Mouse (Mus musculus): ENCODE measurements around the gene Alpl. TPM values are rescaled to one million over a fixed set of nuclear protein-coding genes. Genes with fewer than 3 reads are reported as not detected.
A peak's percentile ranks its signal among the peaks of the same experiment; 100 is the strongest.

Alpl gene
- polyA plus RNA-seq, 2 experiments, result 5.1 TPM

DNA sequence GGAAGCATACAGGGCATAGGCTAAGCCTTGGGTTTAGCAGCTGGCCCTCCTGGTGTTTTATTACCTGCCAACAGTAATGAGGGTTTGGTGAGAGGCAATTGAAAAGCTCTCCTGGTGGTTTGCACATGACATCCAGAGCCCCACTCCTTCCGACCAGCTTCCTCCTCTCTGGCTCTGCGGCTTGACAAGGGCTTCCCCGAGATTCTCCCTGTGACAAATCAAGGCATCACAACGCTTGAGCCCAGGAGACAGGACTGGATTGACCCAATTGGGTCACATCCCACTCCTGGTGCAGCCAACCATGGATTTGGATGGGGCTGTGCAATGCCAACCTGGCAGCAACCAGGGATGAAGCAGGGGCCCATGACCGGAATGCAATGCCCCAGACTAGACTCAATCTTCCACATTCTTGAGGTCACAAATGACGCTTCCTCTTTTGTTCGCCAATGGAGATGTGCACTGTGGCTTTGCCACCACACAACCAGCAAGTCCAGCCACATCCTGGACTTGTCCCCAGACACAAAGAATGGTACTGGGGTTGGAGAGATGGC lies 11.2 kb upstream of the Alpl start:
- ATAC-seq (ENCODE audit: insufficient read depth), result no peak
- Histone ChIP-seq H3K4me3 (ENCODE audit: insufficient read depth in 1 of 2, low read depth in 2 of 2, low read length in 2 of 2) (no peak overlapping the region), H3K9me3 (ENCODE audit: control insufficient read depth, low read length) (no peaks in the 10 kb centered on the region), H3K36me3 (replicated peaks; ENCODE audit: control insufficient read depth, insufficient read depth, low read depth) (no peaks in the 10 kb centered on the region), H3K4me2 (ENCODE audit: low read depth) (no peak overlapping the region), H3K27me3 (ENCODE audit: control insufficient read depth, insufficient read depth, low read length) (no peaks in the 10 kb centered on the region; the same call in 1 of the 2 replicates), H3K27ac (no peak overlapping the region), H3K9ac (replicated peaks) (no peak overlapping the region), H3K4me1 (replicated peaks; ENCODE audit: control insufficient read depth in 2 of 2, insufficient read depth in 2 of 2, low read length in 1 of 2) (no peaks in the 10 kb centered on the region)
- no peak for DNase-seq (ENCODE audit: low read depth in 3 of 3, low spot score in 3 of 3)
- TF ChIP-seq CTCF (IDR thresholded peaks at IDR 0.05; ENCODE audit: low read depth) (no peak), EP300 (IDR thresholded peaks at IDR 0.05; ENCODE audit: low read depth) (no peak)
- WGBS (ENCODE audit: insufficient replicate concordance), result 15% methylated on average over 7 of the region's 7 CpGs

GRCm38 (mm10) chr4:137801196-137801595 lies 5.0 kb upstream of the Alpl start:
- Histone ChIP-seq H3K9me3 (ENCODE audit: control insufficient read depth, low read length) (no peaks in the 10 kb centered on the region), H3K27ac (no peak overlapping the region), H3K4me2 (ENCODE audit: low read depth) (no peak overlapping the region), H3K27me3 (ENCODE audit: control insufficient read depth, insufficient read depth, low read length) (peaks cover 11% of the 10 kb centered on the region), H3K36me3 (replicated peaks; ENCODE audit: control insufficient read depth, insufficient read depth, low read depth) (no peaks in the 10 kb centered on the region), H3K4me3 (ENCODE audit: insufficient read depth in 1 of 2, low read depth in 2 of 2, low read length in 2 of 2) (no peak overlapping the region), H3K9ac (replicated peaks) (no peak overlapping the region), H3K4me1 (replicated peaks; ENCODE audit: control insufficient read depth in 2 of 2, insufficient read depth in 2 of 2, low read length in 1 of 2) (no peaks in the 10 kb centered on the region)
- no peak for DNase-seq (ENCODE audit: low read depth in 3 of 3, low spot score in 3 of 3)
- WGBS (ENCODE audit: insufficient replicate concordance), result 46% methylated on average over 12 of the region's 12 CpGs
- no peak for ATAC-seq (ENCODE audit: insufficient read depth)
- TF ChIP-seq CTCF (IDR thresholded peaks at IDR 0.05; ENCODE audit: low read depth), result no peak
- no peak for TF ChIP-seq EP300 (IDR thresholded peaks at IDR 0.05; ENCODE audit: low read depth)

- Histone ChIP-seq H3K4me2 (ENCODE audit: low read depth) (no peak overlapping the region), H3K4me1 (replicated peaks; ENCODE audit: control insufficient read depth in 2 of 2, insufficient read depth in 2 of 2, low read length in 1 of 2) (no peaks in the 10 kb centered on the region), H3K27me3 (ENCODE audit: control insufficient read depth, insufficient read depth, low read length) (peaks cover 20% of the 10 kb centered on the region), H3K9me3 (ENCODE audit: control insufficient read depth, low read length) (no peaks in the 10 kb centered on the region), H3K9ac (replicated peaks) (no peak overlapping the region), H3K4me3 (ENCODE audit: insufficient read depth in 1 of 2, low read depth in 2 of 2, low read length in 2 of 2) (no peak overlapping the region), H3K36me3 (replicated peaks; ENCODE audit: control insufficient read depth, insufficient read depth, low read depth) (no peaks in the 10 kb centered on the region), H3K27ac (no peak overlapping the region)
- DNase-seq (ENCODE audit: low read depth in 3 of 3, low spot score in 3 of 3) (no peak), ATAC-seq (ENCODE audit: insufficient read depth) (no peak)
- WGBS (ENCODE audit: insufficient replicate concordance), result 29% methylated on average over 11 of the region's 11 CpGs
- TF ChIP-seq CTCF (IDR thresholded peaks at IDR 0.05; ENCODE audit: low read depth) (no peak), EP300 (IDR thresholded peaks at IDR 0.05; ENCODE audit: low read depth) (no peak)
Measured at GRCm38 (mm10) chr4:137800324-137800723, 4.1 kb upstream of the Alpl start.

- 27% methylated on average over 4 of the region's 4 CpGs for WGBS (ENCODE audit: insufficient replicate concordance)
- Histone ChIP-seq H3K9ac (replicated peaks) (no peak overlapping the region), H3K9me3 (ENCODE audit: control insufficient read depth, low read length) (no peaks in the 10 kb centered on the region), H3K27ac (no peak overlapping the region), H3K27me3 (ENCODE audit: control insufficient read depth, insufficient read depth, low read length) (peaks cover 33% of the 10 kb centered on the region), H3K36me3 (replicated peaks; ENCODE audit: control insufficient read depth, insufficient read depth, low read depth) (no peaks in the 10 kb centered on the region), H3K4me2 (ENCODE audit: low read depth) (no peak overlapping the region), H3K4me1 (replicated peaks; ENCODE audit: control insufficient read depth in 2 of 2, insufficient read depth in 2 of 2, low read length in 1 of 2) (no peaks in the 10 kb centered on the region), H3K4me3 (ENCODE audit: insufficient read depth in 1 of 2, low read depth in 2 of 2, low read length in 2 of 2) (no peak overlapping the region)
- no peak for TF ChIP-seq CTCF (IDR thresholded peaks at IDR 0.05; ENCODE audit: low read depth)
- no peak for TF ChIP-seq EP300 (IDR thresholded peaks at IDR 0.05; ENCODE audit: low read depth)
- DNase-seq (ENCODE audit: low read depth in 3 of 3, low spot score in 3 of 3) (no peak), ATAC-seq (ENCODE audit: insufficient read depth) (no peak)
Measured at GRCm38 (mm10) chr4:137797038-137797437, 854 bp upstream of the Alpl start.

DNA sequence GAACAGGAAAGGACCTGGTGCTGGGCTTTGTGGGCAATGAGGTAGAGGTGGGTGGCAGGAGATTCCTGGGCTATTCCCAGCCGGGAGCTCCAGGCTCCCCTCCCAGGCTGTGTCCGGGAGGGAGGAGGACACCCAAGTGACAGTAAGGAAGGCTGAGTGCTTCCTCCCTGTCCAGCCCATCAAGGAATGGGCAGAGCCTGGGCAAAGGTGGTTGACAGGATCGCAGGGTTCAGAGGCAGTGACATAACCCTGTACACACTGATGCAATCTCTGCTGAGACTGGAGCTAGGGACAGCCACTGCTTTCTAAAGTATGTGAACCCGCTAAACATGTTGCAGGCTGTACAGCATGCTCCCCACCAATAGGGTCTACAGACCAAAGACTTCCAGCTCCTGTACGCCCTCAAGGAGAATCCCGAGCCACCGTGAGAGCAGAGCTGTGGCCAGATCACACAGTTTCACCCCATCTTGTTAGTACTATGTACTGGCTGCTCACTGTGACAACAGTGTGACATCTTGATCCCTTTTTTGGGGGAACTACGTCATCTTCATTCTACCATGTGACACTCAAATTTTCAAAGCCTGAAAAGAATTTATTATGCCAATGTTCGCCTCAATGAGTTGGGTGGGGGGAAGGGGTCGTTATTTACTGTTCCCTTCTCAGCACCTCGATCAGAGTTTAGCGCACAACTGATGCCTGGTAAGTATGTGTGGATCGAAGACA lies 1.8 kb downstream of the Alpl start:
- Histone ChIP-seq H3K27ac (no peak overlapping the region), H3K27me3 (ENCODE audit: control insufficient read depth, insufficient read depth, low read length) (peaks cover 33% of the 10 kb centered on the region), H3K9me3 (ENCODE audit: control insufficient read depth, low read length) (no peaks in the 10 kb centered on the region), H3K4me1 (replicated peaks; ENCODE audit: control insufficient read depth in 2 of 2, insufficient read depth in 2 of 2, low read length in 1 of 2) (no peaks in the 10 kb centered on the region), H3K9ac (replicated peaks) (no peak overlapping the region), H3K4me2 (ENCODE audit: low read depth) (no peak overlapping the region), H3K36me3 (replicated peaks; ENCODE audit: control insufficient read depth, insufficient read depth, low read depth) (no peaks in the 10 kb centered on the region), H3K4me3 (ENCODE audit: insufficient read depth in 1 of 2, low read depth in 2 of 2, low read length in 2 of 2) (no peak overlapping the region)
- ATAC-seq (ENCODE audit: insufficient read depth) (peak; percentile 47), DNase-seq (ENCODE audit: low read depth in 3 of 3, low spot score in 3 of 3) (no peak)
- TF ChIP-seq CTCF (IDR thresholded peaks at IDR 0.05; ENCODE audit: low read depth) (no peak), EP300 (IDR thresholded peaks at IDR 0.05; ENCODE audit: low read depth) (no peak)
- WGBS (ENCODE audit: insufficient replicate concordance), result 59% methylated on average over 13 of the region's 13 CpGs

All from liver, embryonic 14.5 days (tissue).